Mouse (Mus musculus): Measurements from ENCODE around the gene Gpt2. TPM values are rescaled to one million over a fixed set of nuclear protein-coding genes. Genes with fewer than 3 reads are reported as not detected.

The Gpt2 gene
- polyA plus RNA-seq, 1 experiment = 11.3 TPM

DNA sequence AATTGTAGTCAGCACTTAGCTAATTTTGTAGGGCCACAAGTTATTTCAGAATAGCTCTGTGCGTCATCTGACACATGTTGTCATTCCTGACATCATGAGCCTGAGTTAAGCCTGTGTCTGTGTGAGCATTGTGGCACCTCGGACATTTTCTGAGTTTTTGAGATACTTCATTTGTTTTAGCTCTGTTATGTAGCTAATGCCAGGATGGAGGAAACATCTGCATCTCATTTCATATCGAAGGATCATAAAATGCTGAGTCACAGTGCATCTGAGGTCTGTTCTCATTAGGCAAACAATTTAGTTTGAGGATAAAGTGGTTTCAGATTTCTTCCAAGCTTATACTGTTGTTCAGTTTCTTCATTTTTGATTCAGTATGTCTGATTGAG is 65.2 kb downstream of the Gpt2 start:
- 42% methylated on average over 3 of the region's 3 CpGs for WGBS
- H3K36me3 ChIP-seq (ENCODE audit: control insufficient read depth, insufficient read depth, low read length) = peaks cover 6% of the 10 kb centered on the region
- TF ChIP-seq CTCF (IDR thresholded peaks at IDR 0.05; ENCODE audit: extremely low read depth, insufficient read length, insufficient replicate concordance, low read depth, low read length) (no peak), POLR2A (IDR thresholded peaks at IDR 0.05; ENCODE audit: low read depth, low read length) (no peak)
- H3K4me3 ChIP-seq (ENCODE audit: low read depth, low read length) = no peak overlapping the region
- no peak overlapping the region; the same call in 1 of the 2 replicates for H3K27ac ChIP-seq (ENCODE audit: insufficient read depth, low read depth, low read length)
- peaks cover 2% of the 10 kb centered on the region; the same call in 1 of the 2 replicates for H3K4me1 ChIP-seq (ENCODE audit: control insufficient read depth, insufficient read depth, insufficient read length, low read length)
- no peaks in the 10 kb centered on the region for H3K27me3 ChIP-seq (ENCODE audit: control insufficient read depth, insufficient read depth, low read length)

DNA sequence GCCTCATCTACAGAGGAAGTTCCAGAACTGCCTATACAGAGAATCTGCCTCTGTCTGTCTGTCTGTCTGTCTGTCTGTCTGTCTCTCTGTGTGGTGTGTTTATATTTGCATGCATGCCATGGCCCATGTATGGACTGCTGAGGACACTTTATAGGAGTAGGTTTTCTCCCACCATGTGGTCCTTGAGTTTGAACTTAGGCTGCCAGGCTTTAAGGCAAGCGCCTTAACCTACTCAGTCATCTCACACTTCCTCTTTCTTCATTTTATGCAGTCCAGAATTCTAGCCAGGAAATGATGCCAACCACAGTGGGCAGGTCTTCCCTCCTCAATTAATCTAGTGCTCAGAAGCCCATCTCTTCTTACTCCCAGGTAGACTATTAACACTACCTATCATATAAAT is 66.8 kb downstream of the Gpt2 start:
- 83% methylated on average over 1 of the region's 1 CpGs for WGBS
- Histone ChIP-seq H3K27me3 (ENCODE audit: control insufficient read depth, insufficient read depth, low read length) (no peaks in the 10 kb centered on the region), H3K27ac (ENCODE audit: insufficient read depth, low read depth, low read length) (no peak overlapping the region), H3K4me1 (ENCODE audit: control insufficient read depth, insufficient read depth, insufficient read length, low read length) (peaks cover 4% of the 10 kb centered on the region; the same call in 1 of the 2 replicates), H3K36me3 (ENCODE audit: control insufficient read depth, insufficient read depth, low read length) (no peaks in the 10 kb centered on the region), H3K4me3 (ENCODE audit: low read depth, low read length) (no peak overlapping the region)
- TF ChIP-seq CTCF (IDR thresholded peaks at IDR 0.05; ENCODE audit: extremely low read depth, insufficient read length, insufficient replicate concordance, low read depth, low read length) = no peak
- TF ChIP-seq POLR2A (IDR thresholded peaks at IDR 0.05; ENCODE audit: low read depth, low read length) = no peak

DNA sequence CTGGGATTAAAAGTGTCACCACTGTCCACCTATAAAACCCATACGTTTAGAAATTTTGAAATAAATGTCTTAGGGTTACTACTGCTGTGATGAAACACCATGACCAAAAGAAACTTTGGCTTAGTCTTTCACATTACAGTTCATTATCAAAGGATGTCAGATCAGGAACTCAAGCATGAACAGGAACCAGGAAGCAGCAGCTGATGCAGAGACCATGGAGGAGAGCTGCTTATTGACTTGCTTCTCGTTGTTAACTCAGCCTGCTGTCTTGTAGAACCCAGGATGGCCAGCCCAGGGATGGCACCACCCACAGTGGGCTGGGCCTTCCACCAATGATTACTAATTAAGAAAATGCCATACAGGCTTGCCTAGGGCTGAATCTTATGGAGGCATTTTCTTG is 67.6 kb downstream of the Gpt2 start:
- Histone ChIP-seq H3K36me3 (ENCODE audit: control insufficient read depth, insufficient read depth, low read length) (no peaks in the 10 kb centered on the region), H3K27ac (ENCODE audit: insufficient read depth, low read depth, low read length) (no peak overlapping the region), H3K4me3 (ENCODE audit: low read depth, low read length) (no peak overlapping the region), H3K27me3 (ENCODE audit: control insufficient read depth, insufficient read depth, low read length) (no peaks in the 10 kb centered on the region), H3K4me1 (ENCODE audit: control insufficient read depth, insufficient read depth, insufficient read length, low read length) (peaks cover 5% of the 10 kb centered on the region; the same call in 1 of the 2 replicates)
- WGBS = 44% methylated on average over 2 of the region's 2 CpGs
- TF ChIP-seq CTCF (IDR thresholded peaks at IDR 0.05; ENCODE audit: extremely low read depth, insufficient read length, insufficient replicate concordance, low read depth, low read length) = no peak
- TF ChIP-seq POLR2A (IDR thresholded peaks at IDR 0.05; ENCODE audit: low read depth, low read length) = no peak

DNA sequence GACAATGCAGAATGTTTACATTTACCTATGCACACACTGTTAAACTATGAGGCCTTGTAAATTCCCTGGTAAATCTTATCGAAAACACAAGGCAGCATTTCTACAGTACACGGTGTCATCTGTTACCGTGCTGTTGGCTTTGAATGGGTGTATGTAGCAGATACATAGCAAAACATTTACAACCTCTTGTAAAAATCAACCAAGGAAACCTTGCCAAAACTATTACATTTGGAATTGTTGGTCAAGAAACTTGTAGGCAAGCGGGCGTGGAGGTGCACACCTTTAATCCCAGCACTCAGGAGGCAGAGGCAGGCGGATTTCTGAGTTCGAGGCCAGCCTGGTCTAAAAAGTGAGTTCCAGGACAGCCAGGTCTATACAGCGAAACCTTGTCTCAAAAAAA is 71.0 kb downstream of the Gpt2 start:
- no peak overlapping the region for H3K27ac ChIP-seq (ENCODE audit: insufficient read depth, low read depth, low read length)
- no peak for TF ChIP-seq POLR2A (IDR thresholded peaks at IDR 0.05; ENCODE audit: low read depth, low read length)
- no peak for TF ChIP-seq CTCF (IDR thresholded peaks at IDR 0.05; ENCODE audit: extremely low read depth, insufficient read length, insufficient replicate concordance, low read depth, low read length)
- 87% methylated on average over 8 of the region's 8 CpGs for WGBS
- no peaks in the 10 kb centered on the region for H3K36me3 ChIP-seq (ENCODE audit: control insufficient read depth, insufficient read depth, low read length)
- H3K27me3 ChIP-seq (ENCODE audit: control insufficient read depth, insufficient read depth, low read length) = no peaks in the 10 kb centered on the region
- H3K4me3 ChIP-seq (ENCODE audit: low read depth, low read length) = no peak overlapping the region
- peaks cover 6% of the 10 kb centered on the region; the same call in 1 of the 2 replicates for H3K4me1 ChIP-seq (ENCODE audit: control insufficient read depth, insufficient read depth, insufficient read length, low read length)

DNA sequence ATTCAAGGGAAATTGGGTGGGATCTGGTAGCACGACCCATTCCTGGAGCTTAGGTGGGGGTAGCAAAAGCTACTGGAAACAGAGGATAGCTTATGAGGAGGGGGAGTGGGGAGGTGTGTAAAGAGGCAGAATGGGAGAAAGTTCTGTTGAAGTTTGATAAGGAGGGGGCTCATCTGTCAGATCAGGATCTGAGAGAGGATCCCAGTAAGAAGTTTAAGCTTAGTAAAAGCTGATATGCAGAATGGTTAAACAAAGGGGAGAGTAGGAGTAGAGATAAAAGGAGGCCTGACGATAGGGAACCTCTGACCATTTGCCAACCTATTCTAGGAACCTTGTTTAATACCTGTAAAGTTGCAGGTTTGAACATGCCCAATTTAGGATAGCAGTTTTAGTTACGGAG is 72.8 kb downstream of the Gpt2 start:
- H3K4me3 ChIP-seq (ENCODE audit: low read depth, low read length) = no peak overlapping the region
- H3K4me1 ChIP-seq (ENCODE audit: control insufficient read depth, insufficient read depth, insufficient read length, low read length) = peaks cover 6% of the 10 kb centered on the region; the same call in 1 of the 2 replicates
- no peak for TF ChIP-seq POLR2A (IDR thresholded peaks at IDR 0.05; ENCODE audit: low read depth, low read length)
- TF ChIP-seq CTCF (IDR thresholded peaks at IDR 0.05; ENCODE audit: extremely low read depth, insufficient read length, insufficient replicate concordance, low read depth, low read length) = no peak
- H3K36me3 ChIP-seq (ENCODE audit: control insufficient read depth, insufficient read depth, low read length) = no peaks in the 10 kb centered on the region
- H3K27me3 ChIP-seq (ENCODE audit: control insufficient read depth, insufficient read depth, low read length) = no peaks in the 10 kb centered on the region
- H3K27ac ChIP-seq (ENCODE audit: insufficient read depth, low read depth, low read length) = no peak overlapping the region
- 87% methylated on average over 3 of the region's 3 CpGs for WGBS

DNA sequence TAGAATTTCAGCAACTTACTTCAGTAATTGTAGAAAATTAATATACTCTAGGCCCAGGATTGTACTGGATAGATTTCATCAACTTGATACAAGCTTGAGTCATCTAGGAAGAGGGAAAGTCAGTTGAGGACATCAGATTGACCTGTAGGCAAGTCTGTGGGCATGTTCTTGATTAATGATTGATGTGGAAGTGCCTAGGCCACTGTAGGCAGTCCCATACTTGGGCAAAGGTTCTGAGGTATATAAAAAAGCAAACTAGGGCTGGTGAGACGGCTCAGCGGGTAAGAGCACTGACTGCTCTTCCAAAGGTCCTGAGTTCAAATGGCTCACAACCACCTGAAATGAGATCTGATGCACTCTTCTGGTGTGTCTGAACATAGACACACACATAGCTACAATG is 75.4 kb downstream of the Gpt2 start:
- 29% methylated on average over 2 of the region's 2 CpGs for WGBS
- Histone ChIP-seq H3K27me3 (ENCODE audit: control insufficient read depth, insufficient read depth, low read length) (no peaks in the 10 kb centered on the region), H3K4me1 (ENCODE audit: control insufficient read depth, insufficient read depth, insufficient read length, low read length) (peaks cover 6% of the 10 kb centered on the region; the same call in 1 of the 2 replicates), H3K27ac (ENCODE audit: insufficient read depth, low read depth, low read length) (peak overlapping the region; percentile 49), H3K36me3 (ENCODE audit: control insufficient read depth, insufficient read depth, low read length) (no peaks in the 10 kb centered on the region), H3K4me3 (ENCODE audit: low read depth, low read length) (no peak overlapping the region)
- TF ChIP-seq POLR2A (IDR thresholded peaks at IDR 0.05; ENCODE audit: low read depth, low read length) (no peak), CTCF (IDR thresholded peaks at IDR 0.05; ENCODE audit: extremely low read depth, insufficient read length, insufficient replicate concordance, low read depth, low read length) (no peak)

DNA sequence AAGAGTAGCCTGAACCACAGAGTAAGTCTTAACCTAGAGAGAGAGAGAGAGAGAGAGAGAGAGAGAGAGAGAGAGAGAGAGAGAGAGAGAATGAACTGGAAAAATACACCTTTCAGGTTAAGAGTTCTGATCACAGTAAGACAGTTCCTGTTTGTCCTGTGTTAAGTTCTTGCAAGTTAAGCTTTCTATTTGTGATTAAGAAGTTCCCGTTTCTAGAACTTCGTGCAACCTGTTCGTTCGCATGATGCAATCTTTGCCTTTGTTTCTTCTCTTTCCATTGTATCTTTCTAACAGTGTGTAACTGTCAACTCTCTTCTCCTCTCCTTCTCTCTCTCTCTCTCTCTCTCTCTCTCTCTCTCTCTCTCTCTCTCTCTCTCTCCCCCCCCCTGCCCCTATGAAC is 78.1 kb downstream of the Gpt2 start:
- 67% methylated on average over 4 of the region's 4 CpGs for WGBS
- H3K27me3 ChIP-seq (ENCODE audit: control insufficient read depth, insufficient read depth, low read length) = no peaks in the 10 kb centered on the region
- H3K4me3 ChIP-seq (ENCODE audit: low read depth, low read length) = no peak overlapping the region
- H3K4me1 ChIP-seq (ENCODE audit: control insufficient read depth, insufficient read depth, insufficient read length, low read length) = peaks cover 2% of the 10 kb centered on the region; the same call in 1 of the 2 replicates
- no peak overlapping the region for H3K27ac ChIP-seq (ENCODE audit: insufficient read depth, low read depth, low read length)
- TF ChIP-seq CTCF (IDR thresholded peaks at IDR 0.05; ENCODE audit: extremely low read depth, insufficient read length, insufficient replicate concordance, low read depth, low read length) (no peak), POLR2A (IDR thresholded peaks at IDR 0.05; ENCODE audit: low read depth, low read length) (no peak)
- no peaks in the 10 kb centered on the region for H3K36me3 ChIP-seq (ENCODE audit: control insufficient read depth, insufficient read depth, low read length)

Data from small intestine, adult 2 months (tissue).